21 mouse cellular contexts compared by ENCODE assay signal in the genomic region with DNA sequence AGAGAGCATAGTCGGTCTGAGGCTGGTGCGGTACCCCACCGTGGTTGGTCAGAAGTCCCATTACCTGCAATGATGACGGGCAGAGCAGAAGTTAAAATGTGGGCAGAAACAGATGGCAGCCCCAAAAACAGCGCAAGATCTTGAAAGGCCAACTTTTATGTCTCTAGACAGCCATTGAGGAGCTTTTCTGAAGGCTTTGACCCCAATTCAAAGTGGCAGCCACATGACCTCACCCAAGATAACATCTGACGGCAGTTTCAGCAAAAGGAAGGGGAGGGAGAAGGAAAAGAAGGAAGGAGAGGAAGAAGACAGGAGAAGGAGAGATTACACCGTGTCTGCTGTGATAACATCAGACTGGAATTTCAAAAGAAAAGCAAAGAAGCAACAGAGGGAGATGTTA.
A peak's percentile ranks its signal among the peaks of the same experiment; 100 is the strongest.
DNase-seq lines count a peak whose midpoint lies in the region; ATAC-seq lines count a peak whose summit lies in the region.
"Had no signal": no experiment of that assay in that cellular context is flagged by ENCODE, and none has a peak within 500 bp of the region (broad histone marks: within the 10 kb centered on the region; RNA-seq: fewer than 3 reads in every experiment).

No protein-coding gene starts in this region.

- H3K4me3 ChIP-seq in embryonic facial prominence, embryonic 10.5 days, result no peak overlapping the region
- H3K4me3 ChIP-seq in embryonic facial prominence, embryonic 15.5 days (replicated peaks), result no peak overlapping the region
- H3K4me3 ChIP-seq in midbrain, embryonic 11.5 days (ENCODE audit: low read depth, low read length), result no peak overlapping the region
- H3K4me3 ChIP-seq: erythroblast, embryonic 14.5 days; forebrain, embryonic 13.5 days; forebrain, embryonic 15.5 days had no signal

- ATAC-seq in embryonic facial prominence, embryonic 15.5 days (ENCODE audit: insufficient number of reproducible peaks, low FRiP score, low TSS enrichment, low read depth), result no peak
- no peak for ATAC-seq in midbrain, embryonic 11.5 days (ENCODE audit: low FRiP score)
- ATAC-seq: activated CD4-positive, CD25-positive, alpha-beta regulatory T cell, adult 4 months; CD4-positive, CD25-positive, alpha-beta regulatory T cell, adult 4 months; forebrain, embryonic 13.5 days; forebrain, embryonic 15.5 days; forebrain, postnatal 0 days; Patski had no signal

- WGBS in embryonic facial prominence, embryonic 10.5 days, result 63% methylated on average over 7 of the region's 7 CpGs
- 51% methylated on average over 7 of the region's 7 CpGs for WGBS in embryonic facial prominence, embryonic 15.5 days
- WGBS in midbrain, embryonic 11.5 days, result 78% methylated on average over 7 of the region's 7 CpGs

- peaks cover 41% of the 10 kb centered on the region for H3K4me1 ChIP-seq in embryonic facial prominence, embryonic 10.5 days
- peaks cover 5% of the 10 kb centered on the region; the same call in 1 of the 2 replicates for H3K4me1 ChIP-seq in embryonic facial prominence, embryonic 15.5 days
- H3K4me1 ChIP-seq in midbrain, embryonic 11.5 days (ENCODE audit: control insufficient read depth, insufficient read depth, low read length), result no peaks in the 10 kb centered on the region
- H3K4me1 ChIP-seq: forebrain, embryonic 13.5 days; forebrain, embryonic 15.5 days had no signal

- H3K27me3 ChIP-seq in embryonic facial prominence, embryonic 10.5 days (replicated peaks; ENCODE audit: low read depth, poor library complexity, severe bottlenecking), result peaks cover 18% of the 10 kb centered on the region; the same call in 1 of the 2 replicates
- no peaks in the 10 kb centered on the region for H3K27me3 ChIP-seq in embryonic facial prominence, embryonic 15.5 days
- no peaks in the 10 kb centered on the region for H3K27me3 ChIP-seq in midbrain, embryonic 11.5 days (ENCODE audit: control insufficient read depth, insufficient read depth, low read length)
- H3K27me3 ChIP-seq: CH12.LX; forebrain, embryonic 15.5 days had no signal

- H3K9ac ChIP-seq in embryonic facial prominence, embryonic 15.5 days, result no peak overlapping the region
- H3K9ac ChIP-seq in midbrain, embryonic 11.5 days (ENCODE audit: low read length), result no peak overlapping the region
- H3K9ac ChIP-seq: forebrain, embryonic 13.5 days; forebrain, embryonic 15.5 days; forebrain, postnatal 0 days had no signal

- no peaks in the 10 kb centered on the region for H3K9me3 ChIP-seq in embryonic facial prominence, embryonic 10.5 days
- no peaks in the 10 kb centered on the region for H3K9me3 ChIP-seq in embryonic facial prominence, embryonic 15.5 days (replicated peaks)
- H3K9me3 ChIP-seq in midbrain, embryonic 11.5 days (ENCODE audit: control insufficient read depth, low read length), result no peaks in the 10 kb centered on the region
- H3K9me3 ChIP-seq: forebrain, embryonic 13.5 days; forebrain, embryonic 15.5 days had no signal

- no peak overlapping the region for H3K4me2 ChIP-seq in embryonic facial prominence, embryonic 15.5 days (replicated peaks)
- no peak overlapping the region for H3K4me2 ChIP-seq in midbrain, embryonic 11.5 days
- H3K4me2 ChIP-seq: forebrain, embryonic 13.5 days; forebrain, embryonic 15.5 days had no signal

- H3K27ac ChIP-seq in embryonic facial prominence, embryonic 10.5 days (replicated peaks), result peak overlapping the region; percentile 30; the same call in 1 of the 2 replicates
- H3K27ac ChIP-seq in embryonic facial prominence, embryonic 15.5 days (replicated peaks), result 0 out of 2 replicates have a peak overlapping the region, but pooled peaks have one; percentile 9
- no peak overlapping the region for H3K27ac ChIP-seq in midbrain, embryonic 11.5 days (ENCODE audit: low read depth, low read length)
- H3K27ac ChIP-seq: forebrain, embryonic 13.5 days; forebrain, embryonic 15.5 days had no signal

- H3K36me3 ChIP-seq in embryonic facial prominence, embryonic 10.5 days (replicated peaks), result peaks cover 3% of the 10 kb centered on the region; the same call in 1 of the 2 replicates
- H3K36me3 ChIP-seq in embryonic facial prominence, embryonic 15.5 days, result peaks cover 6% of the 10 kb centered on the region; the same call in 1 of the 2 replicates
- H3K36me3 ChIP-seq in midbrain, embryonic 11.5 days (ENCODE audit: control insufficient read depth, insufficient read depth, low read length), result no peaks in the 10 kb centered on the region; the same call in 1 of the 2 replicates
- H3K36me3 ChIP-seq: forebrain, embryonic 15.5 days had no signal

- peak; percentile 35 for DNase-seq in embryonic facial prominence, embryonic 10.5 days (ENCODE audit: low spot score)
- peak; percentile 78 for DNase-seq in retina, postnatal 1 day
- no peak for DNase-seq in cerebellum, adult 11 months
- no peak for DNase-seq in midbrain, embryonic 11.5 days (ENCODE audit: low spot score, missing footprints)
- no peak for DNase-seq in left cerebral cortex, adult 9 months (ENCODE audit: low spot score in 2 of 2)
- DNase-seq: adrenal gland, adult 8-10 months; adrenal gland, postnatal 14 days; B cell, adult 2 months; cerebellum, adult 11-12 months; cerebellum, adult 2 months; cerebellum, adult 9-10 months; cerebellum, postnatal 25 days; forebrain, postnatal 0 days had no signal

Comparison
In these comparisons a context has a peak if more than half of its experiments do, and no peak if none do; other contexts are left out.
1. DNase-seq: peak in embryonic facial prominence, embryonic 10.5 days (single experiment) and retina, postnatal 1 day (single experiment); none in cerebellum, adult 11 months (single experiment), midbrain, embryonic 11.5 days (single experiment) and left cerebral cortex, adult 9 months (0 of 2).